Mouse (Mus musculus): ENCODE results near the gene Dph3. TPM values are rescaled to one million over a fixed set of nuclear protein-coding genes. Genes with fewer than 3 reads are reported as not detected.

The Dph3 gene
- total RNA-seq, 2 experiments from 2014 or later = 41.4 to 45.5 TPM

Other genes starting within 250 kb of the Dph3 start
- gene Galnt15, start 56.7 kb downstream of the Dph3 start, total RNA-seq (2021) = under 1 TPM; 0.74 to 0.78 TPM
- 10 to 100 TPM; 17.8 to 19.9 TPM for gene Oxnad1, start 355 bp downstream of the Dph3 start, total RNA-seq (2021)
- not detected for gene Msmb, start 56.3 kb upstream of the Dph3 start, total RNA-seq (2021)
- gene Ncoa4, start 74.1 kb upstream of the Dph3 start, total RNA-seq (2021) = 10 to 100 TPM; 99.3 to 99.7 TPM
- gene Timm23, start 116.2 kb upstream of the Dph3 start, total RNA-seq (2021) = 10 to 100 TPM; 58.9 to 81.0 TPM
- gene Parg, start 116.2 kb upstream of the Dph3 start, total RNA-seq (2021) = 10 to 100 TPM; 42.8 to 44.2 TPM
- gene Ogdhl, start 236.3 kb upstream of the Dph3 start, total RNA-seq (2021) = 10 to 100 TPM; 35.3 to 40.3 TPM